Comparison of ENCODE assay signal across 17 mouse cellular contexts in the genomic region with DNA sequence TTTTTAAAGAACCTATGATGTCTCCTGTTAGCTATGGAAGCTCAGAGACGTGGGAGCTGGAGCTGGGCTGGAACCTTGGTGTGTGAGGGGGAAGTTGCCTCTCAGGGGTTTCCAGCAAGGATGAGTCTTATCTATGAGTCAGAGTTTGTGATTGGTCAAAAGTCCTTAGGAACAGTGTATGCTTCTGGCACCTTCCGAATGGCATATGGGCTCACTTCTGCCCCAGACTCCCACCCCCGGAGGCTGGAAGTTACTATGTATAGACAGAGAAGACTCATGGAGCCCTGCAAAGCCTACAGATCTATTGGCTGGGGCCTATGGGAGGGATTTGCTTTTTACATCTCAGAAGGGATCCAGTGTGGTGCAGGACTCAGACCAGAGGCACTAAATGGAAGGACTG.
DNase-seq lines count a peak whose midpoint lies in the region; ATAC-seq lines count a peak whose summit lies in the region.
"Had no signal": no experiment of that assay in that cellular context is flagged by ENCODE, and none has a peak within 500 bp of the region (broad histone marks: within the 10 kb centered on the region; RNA-seq: fewer than 3 reads in every experiment).

No protein-coding gene starts in this region.

- no peak for ATAC-seq in megakaryocyte progenitor cell, adult 5-6 weeks (replicated peaks; ENCODE audit: poor library complexity)
- ATAC-seq: CD4-positive, CD25-positive, alpha-beta regulatory T cell, adult 4 months; forebrain, embryonic 14.5 days; inflammation-experienced regulatory T-cells, adult 6 months; liver, embryonic 12.5 days; midbrain, embryonic 15.5 days had no signal

- DNase-seq in layer of hippocampus, adult 18-20 months (ENCODE audit: low spot score in 2 of 2): peak; percentile 11 to 61
- no peak for DNase-seq in layer of hippocampus, postnatal 10 days (ENCODE audit: low spot score in 2 of 2)
- peak; percentile 83 to 86 for DNase-seq in frontal cortex, adult 2 months (ENCODE audit: extremely low spot score in 1 of 2, low spot score in 1 of 2)
- DNase-seq in left cerebral cortex, adult 9 months (ENCODE audit: low spot score in 2 of 2): peak; percentile 79 to 87
- peak; percentile 54 for DNase-seq in right cerebral cortex, postnatal 25 days
- DNase-seq in adrenal gland, adult 8-10 months: no peak
- no peak for DNase-seq in lung, adult 18-20 months
- DNase-seq: gastrocnemius, postnatal 10 days; heart, postnatal 4 days; kidney, adult 9 months; thymus, postnatal 36 days had no signal

Comparison
In these comparisons a context has a peak if more than half of its experiments do, and no peak if none do; other contexts are left out.
1. DNase-seq: peak in layer of hippocampus, adult 18-20 months (2 of 2), frontal cortex, adult 2 months (2 of 2), left cerebral cortex, adult 9 months (2 of 2) and right cerebral cortex, postnatal 25 days (single experiment); none in layer of hippocampus, postnatal 10 days (0 of 2), adrenal gland, adult 8-10 months (single experiment) and lung, adult 18-20 months (0 of 2).